Mouse (Mus musculus): Measurements from ENCODE around the gene Hspa1b.

GRCm38 (mm10) chr17:34913930-34914665, 44.9 kb downstream of the Hspa1b start, which contains the start of gene Slc44a4:
- no peak for TF ChIP-seq CTCF (IDR thresholded peaks at IDR 0.05; ENCODE audit: low read depth)
- TF ChIP-seq EP300 (IDR thresholded peaks at IDR 0.05; ENCODE audit: low read depth), result no peak
